Mouse (Mus musculus): Measurements from ENCODE around the gene Slc12a7.

Slc12a7 gene

DNA sequence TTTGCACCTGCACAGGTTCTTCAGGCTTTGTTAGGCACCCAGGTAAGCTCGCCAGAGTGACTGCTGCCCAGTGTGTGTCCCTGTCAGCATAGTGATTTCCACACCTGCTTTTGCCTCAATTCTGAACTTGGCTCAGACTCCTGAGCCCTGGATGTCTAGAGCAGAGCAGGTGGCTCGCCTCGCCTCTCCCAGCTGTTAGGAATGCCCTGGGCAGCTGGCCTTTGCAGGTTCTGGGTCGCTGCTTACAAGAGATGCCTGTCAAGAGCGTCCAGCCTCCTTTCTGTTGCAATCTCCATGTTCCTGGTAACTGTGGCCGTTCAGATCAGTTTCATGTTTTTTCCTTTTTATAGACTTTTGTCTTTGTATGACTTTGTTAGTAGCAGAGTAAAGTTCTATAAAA is 83.4 kb downstream of the Slc12a7 start:
- DNase-seq (ENCODE audit: extremely low spot score, low spot score): no peak

- no peak for DNase-seq (ENCODE audit: extremely low spot score, low spot score)
Measured at GRCm38 (mm10) chr13:73818921-73819320, 86.0 kb downstream of the Slc12a7 start.

DNA sequence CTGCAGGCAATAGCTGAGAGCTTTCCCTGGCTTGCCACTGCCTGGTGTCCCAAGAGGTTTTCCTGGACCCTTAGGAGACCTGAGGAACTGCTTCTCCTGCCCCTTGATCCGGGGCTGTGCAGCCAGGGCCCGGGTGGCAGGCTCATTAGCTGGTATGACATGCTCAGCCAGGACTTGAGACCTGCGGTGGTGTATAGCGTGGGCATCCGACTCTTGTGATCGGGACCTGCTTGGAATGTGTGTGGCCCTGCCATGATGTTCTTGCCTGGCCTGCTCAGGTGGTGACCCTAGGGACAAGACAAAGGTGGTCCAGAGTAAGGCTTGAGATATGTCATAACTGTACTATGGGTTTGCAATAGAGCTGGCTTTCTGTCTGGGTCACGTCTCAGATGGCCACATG is 88.4 kb downstream of the Slc12a7 start:
- no peak for DNase-seq (ENCODE audit: extremely low spot score, low spot score)

- peak; percentile 43 for DNase-seq (ENCODE audit: extremely low spot score, low spot score)
Measured at GRCm38 (mm10) chr13:73822187-73822800, 89.4 kb downstream of the Slc12a7 start.

- no peak for DNase-seq (ENCODE audit: extremely low spot score, low spot score)
Measured at GRCm38 (mm10) chr13:73823711-73824110, 90.8 kb downstream of the Slc12a7 start.

DNA sequence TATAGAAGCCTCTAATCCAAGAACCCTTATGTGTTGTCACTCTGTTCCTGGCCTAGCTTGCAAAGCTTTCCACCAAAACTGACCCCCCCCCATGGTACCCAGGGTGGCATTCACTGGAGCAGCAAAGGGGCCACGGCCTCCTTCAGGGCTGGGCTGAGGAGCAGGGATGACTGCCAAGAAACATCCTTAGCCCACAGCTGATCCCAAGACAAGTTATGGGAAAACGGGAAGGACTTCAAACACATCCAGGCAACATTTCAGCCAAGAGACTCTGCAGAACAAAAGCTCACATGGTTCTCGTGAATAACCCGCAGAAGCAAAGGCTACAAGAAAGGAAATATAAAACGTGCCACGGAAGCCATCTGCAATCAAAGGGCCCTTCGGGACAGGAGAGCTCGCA is 94.3 kb downstream of the Slc12a7 start:
- DNase-seq (ENCODE audit: extremely low spot score, low spot score): no peak

DNA sequence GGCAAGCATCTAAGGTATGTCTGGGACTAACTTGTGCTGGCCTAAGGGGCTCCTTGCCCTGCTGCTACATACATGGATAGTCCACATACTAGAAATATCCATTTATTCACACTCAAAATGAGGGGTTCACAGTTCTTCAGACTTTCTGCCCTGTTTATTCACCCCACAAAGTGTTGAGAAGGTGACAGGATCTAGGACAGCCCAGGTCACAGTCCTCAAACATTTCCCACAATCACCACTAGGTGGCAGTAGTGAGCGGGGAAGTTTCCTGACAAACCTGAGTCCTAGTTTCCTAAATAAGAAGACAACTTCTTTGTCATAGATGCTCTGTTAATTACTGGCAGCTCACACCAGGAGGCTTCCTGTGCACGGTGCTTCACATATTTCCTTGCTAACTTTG is 98.6 kb downstream of the Slc12a7 start:
- DNase-seq (ENCODE audit: extremely low spot score, low spot score): peak; percentile 76

- peak; percentile 65 for DNase-seq (ENCODE audit: extremely low spot score, low spot score)
Measured at GRCm38 (mm10) chr13:73833809-73834208, 100.9 kb downstream of the Slc12a7 start.

GRCm38 (mm10) chr13:73835791-73836190 is 102.9 kb downstream of the Slc12a7 start:
- DNase-seq (ENCODE audit: extremely low spot score, low spot score): no peak

DNA sequence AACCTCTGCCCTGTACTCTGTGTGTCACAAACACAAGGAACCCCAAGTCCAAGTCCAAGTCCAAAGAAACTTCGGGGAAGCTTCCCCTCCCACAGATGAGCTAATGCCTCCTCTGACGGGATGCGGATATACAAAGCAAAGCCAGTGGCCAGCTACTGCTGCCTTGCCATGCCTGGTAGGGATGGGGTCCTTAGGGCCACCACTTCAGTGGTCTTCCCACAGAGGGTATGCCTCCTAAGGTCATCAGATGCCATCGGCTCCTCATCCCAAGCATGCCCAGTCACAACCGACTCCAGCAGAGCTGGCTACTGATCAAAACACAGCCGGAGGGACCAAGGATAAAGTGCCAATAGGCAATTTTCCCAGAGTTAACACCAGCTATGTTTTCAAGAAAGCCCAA is 103.6 kb downstream of the Slc12a7 start:
- no peak for DNase-seq (ENCODE audit: extremely low spot score, low spot score)

DNA sequence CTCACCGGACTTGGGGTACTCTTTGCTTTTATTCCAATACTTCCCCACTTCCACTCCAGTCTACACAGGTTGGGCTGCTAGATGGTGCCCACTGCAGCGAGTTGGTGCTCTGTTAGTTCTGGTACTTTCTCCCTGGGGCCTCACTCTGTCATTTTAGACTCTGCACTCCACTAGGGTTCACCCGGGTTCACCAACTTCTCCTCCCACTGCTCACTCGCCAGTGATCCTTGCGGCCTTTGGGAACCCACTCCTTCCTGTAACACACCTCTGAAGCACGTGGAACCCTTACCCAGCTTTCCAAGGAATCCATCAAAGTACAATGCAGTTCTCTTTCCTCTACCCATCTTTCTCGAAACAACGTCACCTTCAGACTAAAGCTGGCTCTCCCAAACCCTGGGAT is 104.8 kb downstream of the Slc12a7 start:
- no peak for DNase-seq (ENCODE audit: extremely low spot score, low spot score)

GRCm38 (mm10) chr13:73839137-73839548 is 106.2 kb downstream of the Slc12a7 start:
- no peak for DNase-seq (ENCODE audit: extremely low spot score, low spot score)

DNA sequence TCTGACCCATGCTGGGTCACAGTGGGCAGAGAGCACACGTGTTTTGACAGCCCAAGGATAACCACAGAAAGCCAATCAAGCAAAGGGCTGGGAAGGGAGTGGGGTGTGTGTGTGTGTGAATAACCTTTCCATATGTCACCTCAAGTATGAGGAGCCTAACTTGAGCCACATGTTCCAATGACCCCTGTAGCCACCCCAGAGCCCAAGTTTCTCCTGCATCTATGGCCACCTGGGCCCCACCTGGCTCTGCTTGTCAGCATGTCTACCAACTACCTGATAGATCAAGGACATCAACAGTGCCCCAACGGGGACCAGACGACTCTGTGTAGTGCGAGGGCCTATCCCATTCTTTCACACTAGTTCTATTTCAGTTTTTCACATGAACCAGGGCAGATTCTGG is 106.8 kb downstream of the Slc12a7 start:
- DNase-seq (ENCODE audit: extremely low spot score, low spot score): no peak

DNA sequence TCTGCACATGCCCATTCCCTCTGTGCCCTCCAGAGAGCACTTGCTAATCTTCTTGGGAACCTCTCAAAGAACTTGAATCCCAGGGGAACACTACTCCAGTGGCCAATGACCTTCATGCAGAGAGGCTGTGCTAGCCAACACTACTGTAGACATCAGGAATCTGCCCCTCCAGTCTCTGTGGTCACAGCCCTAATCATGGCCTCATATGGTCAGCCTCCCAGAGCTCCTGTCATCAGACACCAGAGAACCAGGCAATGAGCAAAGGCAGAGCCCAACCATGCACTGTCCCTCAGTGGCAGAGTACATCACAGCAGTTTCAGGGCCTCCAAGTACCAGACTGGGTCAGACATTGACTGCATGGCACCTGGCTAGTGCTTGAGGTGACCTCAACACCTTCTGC is 109.8 kb downstream of the Slc12a7 start:
- no peak for DNase-seq (ENCODE audit: extremely low spot score, low spot score)

DNA sequence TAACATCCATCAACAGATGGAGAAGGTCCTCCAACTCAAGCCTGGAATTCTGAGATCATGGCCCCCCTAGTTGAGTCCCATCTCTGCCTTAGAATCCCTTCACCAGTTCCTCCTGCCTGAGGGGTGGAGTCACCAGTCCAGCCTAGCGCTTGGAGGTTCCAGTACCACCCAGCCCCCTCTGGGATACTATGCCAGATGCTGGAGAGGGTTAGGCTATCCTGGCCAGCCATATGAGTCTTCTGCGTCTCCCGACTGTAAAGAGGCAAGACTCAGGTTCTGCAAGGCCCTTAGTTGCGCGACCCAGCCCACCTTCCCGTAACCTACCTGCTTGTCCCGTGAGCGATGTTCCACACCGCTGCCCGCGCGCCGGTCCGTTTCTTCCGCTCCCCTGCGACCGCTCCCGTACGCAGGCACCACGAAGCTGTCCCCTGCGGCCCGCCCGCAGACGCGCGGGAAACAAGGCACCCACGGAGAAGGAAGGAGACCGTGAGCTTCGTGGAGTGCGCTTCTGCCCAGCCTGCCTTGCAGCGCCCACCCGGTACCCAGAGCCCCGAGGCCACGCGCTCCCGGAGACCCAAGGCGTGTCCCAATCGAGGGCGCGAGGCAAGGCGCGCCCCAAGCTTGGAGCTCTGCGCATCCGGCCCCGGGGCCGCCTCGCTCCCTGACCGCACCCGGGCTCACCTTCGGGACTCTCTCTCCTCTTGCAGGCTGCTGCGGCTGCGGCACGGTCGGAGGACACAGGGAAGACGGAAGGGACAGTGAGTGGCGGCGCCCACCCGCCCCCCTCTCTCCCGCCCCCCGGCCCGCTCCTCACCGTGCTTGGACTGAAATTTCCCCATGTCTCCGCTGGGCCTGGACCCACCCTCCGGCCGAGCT is 113.9 kb downstream of the Slc12a7 start:
- peak; percentile 50 for DNase-seq (ENCODE audit: extremely low spot score, low spot score)

- DNase-seq (ENCODE audit: extremely low spot score, low spot score): peak; percentile 87
Measured at GRCm38 (mm10) chr13:73847465-73847836, 114.6 kb downstream of the Slc12a7 start, which contains the start of gene Nkd2. Gene Nkd2 (minus strand): TSS chr13:73847631.

Measured in neural tube, embryonic 10.5 days (tissue).